Mouse (Mus musculus) heart, embryonic 10.5 days (tissue): ENCODE measurements around the gene Emb. TPM values are rescaled to one million over a fixed set of nuclear protein-coding genes. Genes with fewer than 3 reads are reported as not detected.
A peak's percentile ranks its signal among the peaks of the same experiment; 100 is the strongest.
"Not testable (repeated sequence)": the region's sequence is repeated elsewhere in the genome, so short reads cannot be mapped to it uniquely, and the experiment has no call there.

Experiments
- DNase-seq: peaks from one replicate; pipeline ENCODE4 v3.0.0-alpha.2; 2017; ENCODE audit warnings: low spot score
- H3K27ac ChIP-seq: fragments of 300-500 bp; sonication (generic); 2 replicates; pipeline ENCODE4 v1.5.1; 2016; ENCODE audit warnings: mild to moderate bottlenecking
- H3K27me3 ChIP-seq: fragments of 300-500 bp; sonication (generic); 2 replicates; pipeline ENCODE4 v1.6.1; 2016; ENCODE audit warnings: mild to moderate bottlenecking; ENCODE audit not compliant: poor library complexity, insufficient read depth, severe bottlenecking
- H3K36me3 ChIP-seq: fragments of 300-500 bp; sonication (generic); 2 replicates; pipeline ENCODE4 v1.6.1; 2016; ENCODE audit warnings: mild to moderate bottlenecking, moderate library complexity
- H3K4me1 ChIP-seq: fragments of 300-500 bp; sonication (generic); 2 replicates; pipeline ENCODE4 v1.6.1; 2016; ENCODE audit warnings: mild to moderate bottlenecking
- H3K4me3 ChIP-seq: fragments of 300-500 bp; sonication (generic); 2 replicates; pipeline ENCODE4 v1.5.1; 2016; ENCODE audit warnings: mild to moderate bottlenecking, moderate library complexity
- H3K9me3 ChIP-seq: fragments of 300-500 bp; sonication (generic); 2 replicates; pipeline ENCODE4 v1.6.1; 2016; ENCODE audit warnings: mild to moderate bottlenecking, moderate library complexity
- WGBS: fragments of 180-500 bp; shearing (Covaris S2); methylation state at CpG from one replicate; pipeline ENCODE4 v1.1.7; 2016; 5-methylcytosine and 5-hydroxymethylcytosine counted together
- polyA plus RNA-seq: library from polyadenylated mRNA; unstranded; fragments of >200 nt; fragmentation: Nextera tagmentation; extraction: Ambion mirVana; gene quantifications from 2 replicates; pipeline ENCODE4 v1.2.1, GENCODE M21; 2016

The Emb gene
- polyA plus RNA-seq: 26.6 and 44.9 TPM in 2 replicates

- no peak within 1 kb of the TSS for H3K4me3 ChIP-seq
- WGBS: 23% methylated on average over 6 of the region's 6 CpGs
- H3K27ac ChIP-seq: no peak within 1 kb of the TSS
- H3K4me1 ChIP-seq: peaks cover 6% of the 10 kb centered on the region
- H3K9me3 ChIP-seq: no peaks in the 10 kb centered on the region
- no peaks in the 10 kb centered on the region for H3K36me3 ChIP-seq
- DNase-seq: no peak
- no peaks in the 10 kb centered on the region for H3K27me3 ChIP-seq
Observed at GRCm38 (mm10) chr13:117208236-117208635, at the start of gene Emb. Emb (plus strand) TSS chr13:117208536.

- no peaks in the 10 kb centered on the region for H3K36me3 ChIP-seq
- 85% methylated on average over 5 of the region's 5 CpGs for WGBS
- no peak for DNase-seq
- H3K4me1 ChIP-seq: no peaks in the 10 kb centered on the region
- no peaks in the 10 kb centered on the region for H3K27me3 ChIP-seq
- H3K27ac ChIP-seq: no peak overlapping the region
- H3K4me3 ChIP-seq: no peak overlapping the region
- H3K9me3 ChIP-seq: no peaks in the 10 kb centered on the region
Observed at GRCm38 (mm10) chr13:117163906-117164305, 44.4 kb upstream of the Emb start.

- no peak for DNase-seq
- H3K9me3 ChIP-seq: no peaks in the 10 kb centered on the region
- no peaks in the 10 kb centered on the region for H3K27me3 ChIP-seq
- WGBS: 91% methylated on average over 8 of the region's 8 CpGs
- H3K27ac ChIP-seq: no peak overlapping the region
- no peaks in the 10 kb centered on the region for H3K36me3 ChIP-seq
- no peaks in the 10 kb centered on the region for H3K4me1 ChIP-seq
- H3K4me3 ChIP-seq: no peak overlapping the region
Observed at GRCm38 (mm10) chr13:117165071-117165470, 43.3 kb upstream of the Emb start.

- H3K27me3 ChIP-seq, H3K36me3 ChIP-seq, H3K4me1 ChIP-seq, H3K9me3 ChIP-seq, DNase-seq, H3K27ac ChIP-seq, H3K4me3 ChIP-seq: not testable (repeated sequence)
- 77% methylated on average over 3 of the region's 3 CpGs for WGBS
Observed at GRCm38 (mm10) chr13:117180912-117181311, 27.4 kb upstream of the Emb start.

GRCm38 (mm10) chr13:117183288-117183687 is 25.0 kb upstream of the Emb start:
- Histone ChIP-seq H3K4me1 (no peaks in the 10 kb centered on the region), H3K4me3 (no peak overlapping the region), H3K27me3 (no peaks in the 10 kb centered on the region), H3K36me3 (no peaks in the 10 kb centered on the region), H3K9me3 (no peaks in the 10 kb centered on the region), H3K27ac (no peak overlapping the region)
- no peak for DNase-seq
- WGBS: 73% methylated on average over 6 of the region's 6 CpGs

GRCm38 (mm10) chr13:117185329-117185728 is 23.0 kb upstream of the Emb start:
- no peak overlapping the region for H3K27ac ChIP-seq
- DNase-seq: no peak
- no peaks in the 10 kb centered on the region for H3K9me3 ChIP-seq
- H3K4me1 ChIP-seq: no peaks in the 10 kb centered on the region
- no peaks in the 10 kb centered on the region for H3K36me3 ChIP-seq
- no peak overlapping the region for H3K4me3 ChIP-seq
- H3K27me3 ChIP-seq: no peaks in the 10 kb centered on the region
- WGBS: 42% methylated on average over 6 of the region's 6 CpGs

GRCm38 (mm10) chr13:117192161-117192560 is 16.2 kb upstream of the Emb start:
- Histone ChIP-seq H3K9me3 (no peaks in the 10 kb centered on the region), H3K36me3 (no peaks in the 10 kb centered on the region), H3K27ac (no peak overlapping the region), H3K4me3 (no peak overlapping the region), H3K4me1 (no peaks in the 10 kb centered on the region), H3K27me3 (no peaks in the 10 kb centered on the region)
- WGBS: 89% methylated on average over 5 of the region's 5 CpGs
- no peak for DNase-seq

- Histone ChIP-seq H3K4me3 (no peak overlapping the region), H3K36me3 (no peaks in the 10 kb centered on the region), H3K4me1 (no peaks in the 10 kb centered on the region), H3K27me3 (no peaks in the 10 kb centered on the region), H3K9me3 (no peaks in the 10 kb centered on the region), H3K27ac (no peak overlapping the region)
- DNase-seq: no peak
- WGBS: 74% methylated on average over 7 of the region's 7 CpGs
Observed at GRCm38 (mm10) chr13:117193422-117193983, 14.8 kb upstream of the Emb start.

GRCm38 (mm10) chr13:117195569-117196495 is 12.5 kb upstream of the Emb start:
- H3K36me3 ChIP-seq: no peaks in the 10 kb centered on the region
- no peak for DNase-seq
- H3K9me3 ChIP-seq: no peaks in the 10 kb centered on the region
- H3K4me1 ChIP-seq: no peaks in the 10 kb centered on the region
- H3K27ac ChIP-seq: no peak overlapping the region
- no peaks in the 10 kb centered on the region for H3K27me3 ChIP-seq
- 78% methylated on average over 13 of the region's 13 CpGs for WGBS
- no peak overlapping the region for H3K4me3 ChIP-seq

- 84% methylated on average over 2 of the region's 2 CpGs for WGBS
- no peak overlapping the region for H3K27ac ChIP-seq
- H3K27me3 ChIP-seq: no peaks in the 10 kb centered on the region
- DNase-seq: no peak
- no peak overlapping the region for H3K4me3 ChIP-seq
- H3K36me3 ChIP-seq: no peaks in the 10 kb centered on the region
- no peaks in the 10 kb centered on the region for H3K4me1 ChIP-seq
- no peaks in the 10 kb centered on the region for H3K9me3 ChIP-seq
Observed at GRCm38 (mm10) chr13:117197666-117198065, 10.7 kb upstream of the Emb start.

GRCm38 (mm10) chr13:117198402-117199083 is 9.8 kb upstream of the Emb start:
- Histone ChIP-seq H3K27ac (no peak overlapping the region), H3K9me3 (no peaks in the 10 kb centered on the region), H3K4me1 (no peaks in the 10 kb centered on the region), H3K36me3 (no peaks in the 10 kb centered on the region), H3K27me3 (no peaks in the 10 kb centered on the region), H3K4me3 (no peak overlapping the region)
- 91% methylated on average over 7 of the region's 7 CpGs for WGBS
- DNase-seq: peak; percentile 82

- H3K27ac ChIP-seq: no peak overlapping the region
- no peaks in the 10 kb centered on the region for H3K27me3 ChIP-seq
- no peaks in the 10 kb centered on the region for H3K9me3 ChIP-seq
- peak overlapping the region; percentile 25; the same call in 1 of the 2 replicates for H3K4me3 ChIP-seq
- H3K36me3 ChIP-seq: no peaks in the 10 kb centered on the region
- DNase-seq: no peak
- H3K4me1 ChIP-seq: peaks cover 3% of the 10 kb centered on the region
- WGBS: 47% methylated on average over 22 of the region's 22 CpGs
Observed at GRCm38 (mm10) chr13:117202755-117203471, 5.4 kb upstream of the Emb start.
